Mouse (Mus musculus): ENCODE results near the gene Cfap157. TPM values are rescaled to one million over a fixed set of nuclear protein-coding genes. Genes with fewer than 3 reads are reported as not detected.

Cfap157 gene
- polyA plus RNA-seq, 1 experiment from 2014 or later: 0.39 TPM

- Histone ChIP-seq H3K4me3 (ENCODE audit: low read length) (peak within 1 kb of the TSS; percentile 61), H3K9ac (ENCODE audit: low read depth, low read length) (peak within 1 kb of the TSS; percentile 50), H3K27ac (ENCODE audit: low read depth, low read length) (no peak within 1 kb of the TSS), H3K36me3 (ENCODE audit: control insufficient read depth, insufficient read depth, low read length) (no peaks in the 10 kb centered on the region), H3K9me3 (ENCODE audit: control insufficient read depth, low read length) (no peaks in the 10 kb centered on the region), H3K4me2 (replicated peaks; ENCODE audit: low read depth, low read length) (peak within 1 kb of the TSS; percentile 88), H3K27me3 (ENCODE audit: control insufficient read depth, insufficient read depth, low read length) (no peaks in the 10 kb centered on the region), H3K4me1 (ENCODE audit: control insufficient read depth, insufficient read depth, low read length) (peaks cover 6% of the 10 kb centered on the region; the same call in 1 of the 2 replicates)
- WGBS: under 1% methylated on average over 46 of the region's 46 CpGs
- ATAC-seq (ENCODE audit: low FRiP score, low TSS enrichment): peak; percentile 96
These were observed 8.7 kb downstream of the Cfap157 start, which contains the start of the genes Ttc16 and Ptrh1 for GRCm38 (mm10) chr2:32775359-32776074. TSS of gene Ttc16 (minus strand) at chr2:32775633. TSS of gene Ptrh1 (plus strand) at chr2:32775786.

GRCm38 (mm10) chr2:32772626-32773279 is 11.5 kb downstream of the Cfap157 start:
- peaks cover 6% of the 10 kb centered on the region; the same call in 1 of the 2 replicates for H3K4me1 ChIP-seq (ENCODE audit: control insufficient read depth, insufficient read depth, low read length)
- no peak overlapping the region for H3K4me2 ChIP-seq (replicated peaks; ENCODE audit: low read depth, low read length)
- H3K27me3 ChIP-seq (ENCODE audit: control insufficient read depth, insufficient read depth, low read length): no peaks in the 10 kb centered on the region
- no peak overlapping the region for H3K27ac ChIP-seq (ENCODE audit: low read depth, low read length)
- 78% methylated on average over 8 of the region's 8 CpGs for WGBS
- H3K9me3 ChIP-seq (ENCODE audit: control insufficient read depth, low read length): no peaks in the 10 kb centered on the region
- no peak overlapping the region for H3K9ac ChIP-seq (ENCODE audit: low read depth, low read length)
- no peak overlapping the region for H3K4me3 ChIP-seq (ENCODE audit: low read length)
- ATAC-seq (ENCODE audit: low FRiP score, low TSS enrichment): no peak
- no peaks in the 10 kb centered on the region for H3K36me3 ChIP-seq (ENCODE audit: control insufficient read depth, insufficient read depth, low read length)

- no peaks in the 10 kb centered on the region for H3K9me3 ChIP-seq (ENCODE audit: control insufficient read depth, low read length)
- H3K4me3 ChIP-seq (ENCODE audit: low read length): no peak overlapping the region
- ATAC-seq (ENCODE audit: low FRiP score, low TSS enrichment): no peak
- no peak overlapping the region for H3K4me2 ChIP-seq (replicated peaks; ENCODE audit: low read depth, low read length)
- 26% methylated on average over 12 of the region's 12 CpGs for WGBS
- H3K4me1 ChIP-seq (ENCODE audit: control insufficient read depth, insufficient read depth, low read length): peaks cover 6% of the 10 kb centered on the region; the same call in 1 of the 2 replicates
- no peaks in the 10 kb centered on the region for H3K27me3 ChIP-seq (ENCODE audit: control insufficient read depth, insufficient read depth, low read length)
- H3K36me3 ChIP-seq (ENCODE audit: control insufficient read depth, insufficient read depth, low read length): no peaks in the 10 kb centered on the region
- H3K27ac ChIP-seq (ENCODE audit: low read depth, low read length): no peak overlapping the region
- no peak overlapping the region for H3K9ac ChIP-seq (ENCODE audit: low read depth, low read length)
These were observed 12.3 kb downstream of the Cfap157 start for GRCm38 (mm10) chr2:32771886-32772285.

GRCm38 (mm10) chr2:32769327-32770085 is 14.7 kb downstream of the Cfap157 start:
- Histone ChIP-seq H3K4me3 (ENCODE audit: low read length) (no peak overlapping the region), H3K36me3 (ENCODE audit: control insufficient read depth, insufficient read depth, low read length) (no peaks in the 10 kb centered on the region), H3K27me3 (ENCODE audit: control insufficient read depth, insufficient read depth, low read length) (no peaks in the 10 kb centered on the region), H3K9ac (ENCODE audit: low read depth, low read length) (no peak overlapping the region), H3K4me1 (ENCODE audit: control insufficient read depth, insufficient read depth, low read length) (no peaks in the 10 kb centered on the region), H3K9me3 (ENCODE audit: control insufficient read depth, low read length) (no peaks in the 10 kb centered on the region), H3K27ac (ENCODE audit: low read depth, low read length) (no peak overlapping the region), H3K4me2 (replicated peaks; ENCODE audit: low read depth, low read length) (no peak overlapping the region)
- WGBS: 82% methylated on average over 5 of the region's 5 CpGs
- no peak for ATAC-seq (ENCODE audit: low FRiP score, low TSS enrichment)

DNA sequence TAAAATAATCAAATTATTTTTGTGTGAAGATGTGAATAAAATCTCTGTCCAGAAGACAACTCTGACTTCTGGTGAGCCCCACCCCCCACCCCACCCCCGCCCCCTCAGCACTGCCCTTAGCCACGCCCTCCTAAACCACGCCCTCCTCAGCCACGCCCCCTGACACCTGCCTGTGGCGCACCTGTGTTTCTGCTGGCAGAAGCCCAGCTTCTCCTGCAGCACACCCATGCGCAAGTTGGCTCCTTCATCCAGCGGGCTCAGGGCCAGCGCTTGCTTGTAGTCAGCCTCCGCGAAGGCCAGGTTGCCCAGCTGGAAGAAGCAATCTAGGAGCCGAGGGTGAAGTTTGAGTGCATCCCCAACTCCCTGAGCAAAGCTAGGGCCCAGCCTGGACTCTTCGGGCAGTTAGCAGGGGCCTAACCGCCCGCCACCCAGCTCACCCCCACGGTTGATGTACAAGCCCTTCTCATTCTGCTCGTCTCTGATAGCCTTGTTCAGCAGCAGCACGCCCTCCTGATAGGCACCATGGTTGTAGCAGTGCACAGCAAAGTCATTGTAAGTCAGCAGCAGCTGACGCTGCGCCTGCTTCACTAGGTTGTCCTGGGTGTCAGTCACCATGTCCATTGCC is 15.5 kb downstream of the Cfap157 start:
- H3K4me2 ChIP-seq (replicated peaks; ENCODE audit: low read depth, low read length): no peak overlapping the region
- WGBS: 54% methylated on average over 19 of the region's 19 CpGs
- no peak for ATAC-seq (ENCODE audit: low FRiP score, low TSS enrichment)

DNA sequence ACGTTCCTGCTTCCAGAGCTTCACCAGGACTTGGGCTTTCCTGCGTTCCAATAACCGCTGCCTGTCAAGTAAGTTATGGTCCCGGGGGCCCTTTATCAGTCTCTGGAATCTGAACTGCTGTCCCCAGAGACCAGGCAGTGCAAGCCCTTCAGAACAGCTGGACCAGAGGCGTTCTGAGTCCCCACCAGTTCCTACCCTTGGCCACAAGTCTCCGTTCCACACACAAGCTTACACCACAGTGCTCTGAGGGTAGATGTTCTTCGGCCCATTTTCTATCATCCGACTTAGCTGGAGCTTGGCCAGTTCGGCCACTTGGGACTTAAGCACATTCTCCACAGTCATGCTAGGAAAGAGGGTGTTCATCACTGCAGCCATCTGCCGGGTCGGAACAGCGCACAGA is 17.0 kb downstream of the Cfap157 start:
- WGBS: 64% methylated on average over 12 of the region's 12 CpGs
- no peak overlapping the region for H3K4me3 ChIP-seq (ENCODE audit: low read length)
- H3K9me3 ChIP-seq (ENCODE audit: control insufficient read depth, low read length): no peaks in the 10 kb centered on the region
- no peaks in the 10 kb centered on the region for H3K27me3 ChIP-seq (ENCODE audit: control insufficient read depth, insufficient read depth, low read length)
- H3K4me1 ChIP-seq (ENCODE audit: control insufficient read depth, insufficient read depth, low read length): no peaks in the 10 kb centered on the region
- H3K36me3 ChIP-seq (ENCODE audit: control insufficient read depth, insufficient read depth, low read length): peaks cover 8% of the 10 kb centered on the region; the same call in 1 of the 2 replicates
- H3K27ac ChIP-seq (ENCODE audit: low read depth, low read length): no peak overlapping the region
- no peak for ATAC-seq (ENCODE audit: low FRiP score, low TSS enrichment)
- H3K4me2 ChIP-seq (replicated peaks; ENCODE audit: low read depth, low read length): no peak overlapping the region
- H3K9ac ChIP-seq (ENCODE audit: low read depth, low read length): no peak overlapping the region

More for the DNA sequence above, 15.5 kb downstream of the Cfap157 start:
- H3K4me1 ChIP-seq (ENCODE audit: control insufficient read depth, insufficient read depth, low read length): no peaks in the 10 kb centered on the region
- H3K36me3 ChIP-seq (ENCODE audit: control insufficient read depth, insufficient read depth, low read length): no peaks in the 10 kb centered on the region
- H3K27ac ChIP-seq (ENCODE audit: low read depth, low read length): no peak overlapping the region
- H3K4me3 ChIP-seq (ENCODE audit: low read length): no peak overlapping the region
- no peaks in the 10 kb centered on the region for H3K27me3 ChIP-seq (ENCODE audit: control insufficient read depth, insufficient read depth, low read length)
- no peaks in the 10 kb centered on the region for H3K9me3 ChIP-seq (ENCODE audit: control insufficient read depth, low read length)
- H3K9ac ChIP-seq (ENCODE audit: low read depth, low read length): no peak overlapping the region

- Histone ChIP-seq H3K4me2 (replicated peaks; ENCODE audit: low read depth, low read length) (no peak overlapping the region), H3K27me3 (ENCODE audit: control insufficient read depth, insufficient read depth, low read length) (no peaks in the 10 kb centered on the region), H3K4me1 (ENCODE audit: control insufficient read depth, insufficient read depth, low read length) (no peaks in the 10 kb centered on the region), H3K4me3 (ENCODE audit: low read length) (no peak overlapping the region), H3K9ac (ENCODE audit: low read depth, low read length) (no peak overlapping the region), H3K36me3 (ENCODE audit: control insufficient read depth, insufficient read depth, low read length) (peaks cover 29% of the 10 kb centered on the region), H3K27ac (ENCODE audit: low read depth, low read length) (no peak overlapping the region), H3K9me3 (ENCODE audit: control insufficient read depth, low read length) (no peaks in the 10 kb centered on the region)
- no peak for ATAC-seq (ENCODE audit: low FRiP score, low TSS enrichment)
- 82% methylated on average over 3 of the region's 3 CpGs for WGBS
These were observed 20.9 kb downstream of the Cfap157 start for GRCm38 (mm10) chr2:32763353-32763752.

DNA sequence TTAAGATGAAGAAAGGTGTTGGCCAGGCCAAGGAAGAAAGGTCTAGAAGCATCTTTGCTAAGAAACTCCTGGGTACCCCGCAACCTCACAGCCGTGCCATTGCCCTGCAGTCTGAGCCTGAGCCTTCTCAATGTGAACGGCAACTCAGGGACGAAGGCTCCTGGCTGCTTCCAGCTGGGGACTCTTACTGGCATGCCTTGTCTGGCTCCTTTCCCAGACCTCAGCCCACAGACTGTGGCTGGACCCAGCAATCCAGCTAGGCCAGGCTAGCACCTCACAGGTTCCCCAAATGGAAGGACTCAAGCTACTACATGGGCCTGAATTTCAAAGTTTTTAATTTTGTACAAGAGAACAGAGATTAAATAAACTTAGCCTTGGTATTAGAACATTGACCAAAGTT is 22.4 kb downstream of the Cfap157 start:
- Histone ChIP-seq H3K4me2 (replicated peaks; ENCODE audit: low read depth, low read length) (no peak overlapping the region), H3K27ac (ENCODE audit: low read depth, low read length) (no peak overlapping the region), H3K4me1 (ENCODE audit: control insufficient read depth, insufficient read depth, low read length) (no peaks in the 10 kb centered on the region), H3K9ac (ENCODE audit: low read depth, low read length) (no peak overlapping the region), H3K4me3 (ENCODE audit: low read length) (no peak overlapping the region), H3K9me3 (ENCODE audit: control insufficient read depth, low read length) (no peaks in the 10 kb centered on the region), H3K27me3 (ENCODE audit: control insufficient read depth, insufficient read depth, low read length) (no peaks in the 10 kb centered on the region), H3K36me3 (ENCODE audit: control insufficient read depth, insufficient read depth, low read length) (peaks cover 29% of the 10 kb centered on the region)
- no peak for ATAC-seq (ENCODE audit: low FRiP score, low TSS enrichment)
- WGBS: 90% methylated on average over 4 of the region's 4 CpGs

Measured in kidney, embryonic 14.5 days (tissue).